Mouse (Mus musculus) G1E (cell line): ENCODE measurements around the gene Olfr1043.

Experiments used
- CTCF ChIP-seq: IDR thresholded peaks from 2 replicates; pipeline ENCODE4 v1.5.1; 2012; ENCODE audit warnings: low read depth, low read length, inconsistent platforms, mixed read lengths
- GATA1 ChIP-seq: IDR thresholded peaks from 2 replicates; pipeline ENCODE4 v1.6.1; 2012; ENCODE audit warnings: borderline replicate concordance, low read length, inconsistent platforms, mixed read lengths
- POLR2AphosphoS5 ChIP-seq: IDR thresholded peaks from 2 replicates; pipeline ENCODE4 v1.6.1; 2012; ENCODE audit warnings: low read depth, low read length, inconsistent platforms; ENCODE audit not compliant: insufficient replicate concordance
- TAL1 ChIP-seq: conservative IDR thresholded peaks from 2 replicates; pipeline ENCODE4 v1.6.1; 2012; ENCODE audit warnings: low read depth, low read length, inconsistent platforms, mixed read lengths

- TF ChIP-seq TAL1 = no peak
- TF ChIP-seq POLR2AphosphoS5 = no peak
- TF ChIP-seq CTCF = no peak
- no peak for TF ChIP-seq GATA1
Observed at GRCm38 (mm10) chr2:86202909-86203308, 35.6 kb upstream of the Olfr1043 start, which contains the start of gene Olfr1045.
